Mouse (Mus musculus) kidney, adult 2 months (tissue): ENCODE results near the gene Fam210b. TPM values are rescaled to one million over a fixed set of nuclear protein-coding genes. Genes with fewer than 3 reads are reported as not detected.
A peak's percentile ranks its signal among the peaks of the same experiment; 100 is the strongest.

Source experiments
- DNase-seq: peaks from one replicate; pipeline ENCODE4 v3.0.0; 2021
- H3K27ac ChIP-seq: fragments of 200-500 bp; 2 replicates; pipeline ENCODE4 v1.5.1; 2012; ENCODE audit warnings: low read depth, low read length, control low read depth, inconsistent platforms; ENCODE audit not compliant: insufficient read depth
- H3K27me3 ChIP-seq: fragments of 200-500 bp; replicated peaks from 2 replicates; pipeline ENCODE4 v1.6.1; 2012; ENCODE audit warnings: mild to moderate bottlenecking, moderate library complexity, low read length, inconsistent platforms; ENCODE audit not compliant: control insufficient read depth, insufficient read depth
- H3K36me3 ChIP-seq: fragments of 200-500 bp; 2 replicates; pipeline ENCODE4 v1.6.1; 2012; ENCODE audit warnings: mild to moderate bottlenecking, moderate library complexity, low read length, inconsistent platforms; ENCODE audit not compliant: control insufficient read depth, insufficient read depth
- H3K4me1 ChIP-seq: fragments of 200-500 bp; 2 replicates; pipeline ENCODE4 v1.6.1; 2011; ENCODE audit warnings: low read length; ENCODE audit not compliant: control insufficient read depth, insufficient read depth
- H3K4me3 ChIP-seq: fragments of 200-500 bp; 2 replicates; pipeline ENCODE4 v1.5.1; 2011; ENCODE audit warnings: mild to moderate bottlenecking, low read depth, low read length, control low read depth; ENCODE audit not compliant: insufficient read depth
- CTCF ChIP-seq: fragments of 200-500 bp; conservative IDR thresholded peaks from 2 replicates; pipeline ENCODE4 v1.5.1; 2011; ENCODE audit warnings: low read depth, mild to moderate bottlenecking, control low read depth, low read length, moderate library complexity, mixed read lengths; ENCODE audit not compliant: insufficient read depth, insufficient read length
- POLR2A ChIP-seq: fragments of 200-500 bp; IDR thresholded peaks from one replicate; pipeline ENCODE4 v1.6.1; 2011; ENCODE audit warnings: low read depth, low read length, control low read depth
- WGBS: fragments of 180-500 bp; shearing (Covaris S2); methylation state at CpG from one replicate; pipeline ENCODE4 v1.1.7; 2018; 5-methylcytosine and 5-hydroxymethylcytosine counted together
- polyA plus RNA-seq: library from polyadenylated mRNA; depleted of rRNA; stranded (reverse); fragments of >200 nt; gene quantifications from 2 replicates; pipeline ENCODE4 v1.2.3, GENCODE M21; 2012

Fam210b gene
- polyA plus RNA-seq, 1 experiment: 16.3 TPM

- no peaks in the 10 kb centered on the region for H3K4me1 ChIP-seq
- no peaks in the 10 kb centered on the region for H3K36me3 ChIP-seq
- H3K27me3 ChIP-seq: no peaks in the 10 kb centered on the region
- WGBS: 32% methylated on average over 6 of the region's 6 CpGs
- DNase-seq: no peak
- no peak overlapping the region for H3K4me3 ChIP-seq
- H3K27ac ChIP-seq: no peak overlapping the region
- no peak for TF ChIP-seq POLR2A
- TF ChIP-seq CTCF: no peak
These were observed 45.0 kb downstream of the Fam210b start for GRCm38 (mm10) chr2:172390341-172390740.

GRCm38 (mm10) chr2:172392041-172392521, 46.7 kb downstream of the Fam210b start:
- no peak overlapping the region for H3K4me3 ChIP-seq
- no peaks in the 10 kb centered on the region for H3K36me3 ChIP-seq
- no peak overlapping the region for H3K27ac ChIP-seq
- H3K4me1 ChIP-seq: no peaks in the 10 kb centered on the region
- no peak for DNase-seq
- WGBS: 62% methylated on average over 10 of the region's 10 CpGs
- TF ChIP-seq POLR2A (no peak), CTCF (no peak)
- H3K27me3 ChIP-seq: no peaks in the 10 kb centered on the region

- Histone ChIP-seq H3K27me3 (no peaks in the 10 kb centered on the region), H3K4me3 (no peak within 1 kb of the TSS; the same call in 1 of the 2 replicates), H3K4me1 (no peaks in the 10 kb centered on the region), H3K36me3 (no peaks in the 10 kb centered on the region), H3K27ac (no peak within 1 kb of the TSS)
- peak; percentile 10 for DNase-seq
- TF ChIP-seq POLR2A (no peak), CTCF (no peak)
- 36% methylated on average over 13 of the region's 13 CpGs for WGBS
These were observed 48.2 kb downstream of the Fam210b start, which contains the start of gene Cass4 for GRCm38 (mm10) chr2:172393391-172394051. Gene Cass4 (plus strand): TSS chr2:172393794.

- Histone ChIP-seq H3K27ac (no peak overlapping the region), H3K4me1 (no peaks in the 10 kb centered on the region), H3K4me3 (no peak overlapping the region; the same call in 1 of the 2 replicates), H3K36me3 (no peaks in the 10 kb centered on the region), H3K27me3 (no peaks in the 10 kb centered on the region)
- WGBS: 83% methylated on average over 2 of the region's 2 CpGs
- no peak for DNase-seq
- TF ChIP-seq CTCF (no peak), POLR2A (no peak)
These were observed 48.7 kb downstream of the Fam210b start for GRCm38 (mm10) chr2:172394052-172394392.

- H3K4me3 ChIP-seq: no peak overlapping the region
- H3K4me1 ChIP-seq: no peaks in the 10 kb centered on the region
- H3K27me3 ChIP-seq: no peaks in the 10 kb centered on the region
- H3K36me3 ChIP-seq: no peaks in the 10 kb centered on the region
- H3K27ac ChIP-seq: no peak overlapping the region
- DNase-seq: no peak
- WGBS: 79% methylated on average over 4 of the region's 4 CpGs
- TF ChIP-seq CTCF (no peak), POLR2A (no peak)
These were observed 49.3 kb downstream of the Fam210b start for GRCm38 (mm10) chr2:172394671-172395070.

- DNase-seq: no peak
- TF ChIP-seq POLR2A: no peak
These were observed 50.6 kb downstream of the Fam210b start for GRCm38 (mm10) chr2:172395961-172396360.

GRCm38 (mm10) chr2:172399901-172400300, 54.5 kb downstream of the Fam210b start:
- no peak overlapping the region for H3K27ac ChIP-seq
- no peaks in the 10 kb centered on the region for H3K36me3 ChIP-seq
- no peak for DNase-seq
- H3K27me3 ChIP-seq: no peaks in the 10 kb centered on the region
- no peak overlapping the region for H3K4me3 ChIP-seq
- no peaks in the 10 kb centered on the region for H3K4me1 ChIP-seq
- TF ChIP-seq CTCF (no peak), POLR2A (no peak)
- 25% methylated on average over 9 of the region's 9 CpGs for WGBS

More at GRCm38 (mm10) chr2:172395961-172396360, 50.6 kb downstream of the Fam210b start:
- Histone ChIP-seq H3K27me3 (no peaks in the 10 kb centered on the region), H3K27ac (no peak overlapping the region), H3K4me1 (no peaks in the 10 kb centered on the region), H3K4me3 (no peak overlapping the region), H3K36me3 (no peaks in the 10 kb centered on the region)
- WGBS: 59% methylated on average over 9 of the region's 9 CpGs
